Mouse (Mus musculus) adrenal gland (tissue): ENCODE measurements at regions not wholly inside any gene's neighbourhood (a gene's known extent, or its start where the extent isn't known, plus 50 kb on each side); places are given as distances from the start of the nearest gene placed in this dataset.

Experiments used
- intact Hi-C: fragments of 180-260 bp; cut with DNase I; formaldehyde crosslinking; loops from one replicate; pipeline ENCODE4 v1.15.1; 2025

DNA sequence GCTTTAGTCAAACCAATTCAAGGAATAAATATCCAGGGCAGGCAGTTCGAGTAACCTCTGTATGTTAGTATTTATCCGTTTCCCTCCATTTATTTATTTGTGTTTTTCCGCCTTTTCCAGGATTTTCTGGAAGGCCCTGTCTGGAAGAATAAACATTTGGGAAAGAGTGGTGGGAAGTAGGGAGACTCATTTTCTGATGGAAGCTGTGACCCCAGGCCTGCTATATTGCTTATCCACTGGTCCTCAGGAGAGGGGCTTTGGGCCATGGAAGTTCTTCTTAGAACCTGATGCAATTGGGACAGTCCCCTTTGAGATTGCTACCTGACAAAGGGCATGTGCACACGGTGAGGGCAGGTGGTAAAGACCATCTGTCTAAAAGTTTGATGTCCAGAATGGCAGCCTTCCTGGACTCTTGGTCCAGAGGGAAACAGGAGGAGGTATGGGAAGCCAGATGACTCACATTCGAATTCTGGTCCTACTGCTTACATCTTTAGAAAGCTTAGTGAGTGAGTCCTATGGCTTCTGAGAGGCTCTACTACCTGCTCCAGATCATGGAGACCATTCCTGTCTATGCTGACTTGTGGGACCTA, 56.1 kb upstream of the Cadm1 start:
- intact Hi-C loops, result no loop called here

DNA sequence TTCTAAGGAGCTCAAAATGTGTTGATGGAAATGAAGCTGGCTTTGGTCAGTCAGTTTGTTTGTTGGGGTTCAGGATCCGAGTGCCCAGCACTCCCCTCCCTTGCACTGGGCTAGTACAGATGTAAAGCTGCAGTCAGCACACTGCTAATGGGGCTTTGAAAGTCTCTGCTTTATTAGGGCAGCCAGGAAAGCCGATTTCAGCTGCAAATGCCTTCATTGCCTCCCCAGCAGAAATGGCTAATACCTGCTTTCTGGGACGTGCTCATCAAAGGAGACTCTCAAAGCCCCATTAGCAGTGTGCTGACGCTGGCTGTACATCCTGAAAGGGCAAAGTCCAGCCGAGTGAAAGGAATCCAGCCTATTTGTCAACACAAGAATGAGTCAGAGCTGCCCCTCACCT, 55.2 kb upstream of the Cadm1 start:
- intact Hi-C loops, result no loop called here

DNA sequence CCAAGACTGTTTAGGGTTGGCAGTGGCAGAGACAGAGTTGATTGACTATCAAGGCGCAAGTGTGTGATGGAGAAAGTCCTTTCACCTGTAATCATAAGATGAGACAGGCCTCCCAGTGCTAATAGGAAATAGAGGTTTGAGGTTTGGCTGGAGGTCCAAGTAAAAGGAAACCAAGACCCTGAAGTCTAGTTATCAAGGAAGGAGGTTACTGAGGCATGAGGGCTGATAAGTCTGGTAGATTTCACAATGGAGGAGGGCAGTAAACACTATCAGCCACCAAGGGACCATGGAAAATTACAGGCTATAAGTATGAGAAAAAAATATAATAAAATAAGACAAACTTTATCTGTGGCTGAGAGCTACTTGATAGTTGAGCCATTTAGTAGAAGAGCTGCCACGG, 52.1 kb upstream of the Cadm1 start:
- intact Hi-C loops, result no loop called here
